Mouse (Mus musculus) embryonic facial prominence, embryonic 12.5 days (tissue): ENCODE data around the gene Cpa1. TPM values are rescaled to one million over a fixed set of nuclear protein-coding genes. Genes with fewer than 3 reads are reported as not detected.

Source experiments
- ATAC-seq: fragments of 200-750 bp; cut with Nextera tagmentation; 2 replicates; pipeline ENCODE4 v1.8.0; 2017; ENCODE audit not compliant: insufficient number of reproducible peaks, insufficient read depth, low FRiP score, low TSS enrichment
- H3K27ac ChIP-seq: fragments of 300-500 bp; sonication (generic); 2 replicates; pipeline ENCODE4 v1.5.1; 2016; ENCODE audit warnings: mild to moderate bottlenecking
- H3K27me3 ChIP-seq: fragments of 300-500 bp; sonication (generic); 2 replicates; pipeline ENCODE4 v1.6.1; 2016; ENCODE audit warnings: mild to moderate bottlenecking, moderate library complexity
- H3K36me3 ChIP-seq: fragments of 300-500 bp; sonication (generic); 2 replicates; pipeline ENCODE4 v1.6.1; 2016; ENCODE audit warnings: mild to moderate bottlenecking
- H3K4me1 ChIP-seq: fragments of 300-500 bp; sonication (generic); 2 replicates; pipeline ENCODE4 v1.6.1; 2016
- H3K4me2 ChIP-seq: fragments of 300-500 bp; sonication (generic); replicated peaks from 2 replicates; pipeline ENCODE4 v1.6.1; 2016; ENCODE audit warnings: mild to moderate bottlenecking, moderate library complexity
- H3K4me3 ChIP-seq: fragments of 300-500 bp; sonication (generic); 2 replicates; pipeline ENCODE4 v1.5.1; 2016; ENCODE audit warnings: mild to moderate bottlenecking
- H3K9ac ChIP-seq: fragments of 300-500 bp; sonication (generic); 2 replicates; pipeline ENCODE4 v1.6.1; 2016; ENCODE audit warnings: mild to moderate bottlenecking, moderate library complexity
- H3K9me3 ChIP-seq: fragments of 300-500 bp; sonication (generic); 2 replicates; pipeline ENCODE4 v1.6.1; 2016; ENCODE audit warnings: mild to moderate bottlenecking, moderate library complexity
- WGBS: fragments of 180-500 bp; shearing (Covaris S2); methylation state at CpG from one replicate; pipeline ENCODE4 v1.1.7; 2016; 5-methylcytosine and 5-hydroxymethylcytosine counted together
- polyA plus RNA-seq: library from polyadenylated mRNA; unstranded; fragments of >200 nt; fragmentation: Nextera tagmentation; extraction: Ambion mirVana; gene quantifications from 2 replicates; pipeline ENCODE4 v1.2.1, GENCODE M21; 2016

The Cpa1 gene
- polyA plus RNA-seq, 1 experiment from 2014 or later: 0.29 TPM

DNA sequence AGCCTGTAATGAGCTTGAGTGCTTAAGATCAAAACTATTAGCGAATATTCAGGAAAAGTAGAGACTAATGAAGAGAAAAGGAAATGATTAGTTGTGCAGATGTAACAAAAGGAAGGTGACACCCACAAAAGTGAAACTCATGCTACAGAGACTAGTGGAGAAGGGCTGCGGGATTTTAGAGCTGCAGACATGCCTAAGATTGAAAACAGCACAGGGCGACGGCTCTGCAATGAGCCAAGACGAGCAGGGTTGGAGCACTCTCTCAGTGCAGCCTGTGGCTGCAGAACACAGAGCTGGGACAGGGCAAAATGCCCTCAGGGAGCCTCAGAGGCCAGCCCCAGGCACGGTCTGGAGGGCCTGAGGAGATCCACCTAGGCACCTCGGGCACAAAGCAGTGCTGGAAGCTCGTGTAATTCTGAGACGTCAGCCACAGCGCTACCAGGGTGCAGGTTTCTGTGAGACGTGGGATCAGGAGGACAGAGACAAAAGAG lies 36.3 kb downstream of the Cpa1 start:
- no peak overlapping the region for H3K4me3 ChIP-seq
- peak overlapping the region; percentile 29 for H3K4me2 ChIP-seq
- no peaks in the 10 kb centered on the region for H3K9me3 ChIP-seq
- no peaks in the 10 kb centered on the region for H3K36me3 ChIP-seq
- peaks cover 68% of the 10 kb centered on the region for H3K4me1 ChIP-seq
- peak overlapping the region; percentile 98 for H3K27ac ChIP-seq
- no peaks in the 10 kb centered on the region for H3K27me3 ChIP-seq
- peak overlapping the region; percentile 46 for H3K9ac ChIP-seq
- peak; percentile 75; the same call in 1 of the 2 replicates for ATAC-seq
- WGBS: 11% methylated on average over 11 of the region's 11 CpGs

DNA sequence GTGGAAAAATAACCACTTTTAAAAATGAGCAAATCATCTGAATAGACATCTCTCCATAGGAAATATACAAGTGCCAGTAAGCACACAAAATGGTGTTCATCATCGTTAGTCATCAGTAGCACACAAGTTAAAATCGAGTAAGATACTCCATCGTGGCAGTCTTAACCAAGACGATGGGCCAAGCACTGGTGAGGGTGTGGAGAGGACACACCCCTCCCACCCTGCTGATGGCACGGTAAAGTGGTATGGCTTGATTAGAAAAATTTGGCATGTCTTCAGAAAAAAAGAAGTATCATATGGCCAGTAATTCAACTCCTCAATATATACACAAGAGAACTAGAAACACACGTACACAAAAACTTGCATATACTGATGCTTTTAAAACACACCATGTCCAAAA lies 37.5 kb downstream of the Cpa1 start:
- no peaks in the 10 kb centered on the region for H3K36me3 ChIP-seq
- no peak for ATAC-seq
- no peak overlapping the region for H3K4me3 ChIP-seq
- no peak overlapping the region for H3K27ac ChIP-seq
- peaks cover 73% of the 10 kb centered on the region for H3K4me1 ChIP-seq
- H3K9me3 ChIP-seq: no peaks in the 10 kb centered on the region
- no peaks in the 10 kb centered on the region for H3K27me3 ChIP-seq
- WGBS: 64% methylated on average over 6 of the region's 6 CpGs
- H3K9ac ChIP-seq: no peak overlapping the region
- no peak overlapping the region for H3K4me2 ChIP-seq

DNA sequence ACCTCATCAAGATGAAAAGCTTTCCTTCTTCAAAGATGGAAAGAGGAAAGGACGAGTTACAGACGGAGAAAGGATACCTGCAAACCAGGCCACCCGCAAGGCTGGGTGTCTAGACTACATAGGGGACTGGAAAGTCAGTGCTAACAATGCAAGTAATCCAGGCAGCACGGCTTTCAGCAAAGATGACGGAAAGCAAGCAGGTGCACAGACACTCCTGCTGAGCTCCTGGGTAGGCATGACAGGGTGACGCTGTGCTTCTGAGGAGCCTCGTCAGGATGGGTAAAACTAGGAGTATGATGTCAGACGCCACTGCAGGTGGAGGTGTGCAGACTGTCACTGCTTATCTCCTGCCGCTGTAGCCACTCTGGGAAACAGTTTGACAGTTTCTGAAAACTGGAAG lies 38.6 kb downstream of the Cpa1 start:
- H3K9ac ChIP-seq: no peak overlapping the region
- H3K4me1 ChIP-seq: peaks cover 71% of the 10 kb centered on the region
- no peak overlapping the region for H3K4me3 ChIP-seq
- H3K4me2 ChIP-seq: no peak overlapping the region
- ATAC-seq: no peak
- H3K36me3 ChIP-seq: no peaks in the 10 kb centered on the region
- H3K9me3 ChIP-seq: no peaks in the 10 kb centered on the region
- H3K27me3 ChIP-seq: no peaks in the 10 kb centered on the region
- WGBS: 75% methylated on average over 9 of the region's 9 CpGs
- no peak overlapping the region for H3K27ac ChIP-seq

DNA sequence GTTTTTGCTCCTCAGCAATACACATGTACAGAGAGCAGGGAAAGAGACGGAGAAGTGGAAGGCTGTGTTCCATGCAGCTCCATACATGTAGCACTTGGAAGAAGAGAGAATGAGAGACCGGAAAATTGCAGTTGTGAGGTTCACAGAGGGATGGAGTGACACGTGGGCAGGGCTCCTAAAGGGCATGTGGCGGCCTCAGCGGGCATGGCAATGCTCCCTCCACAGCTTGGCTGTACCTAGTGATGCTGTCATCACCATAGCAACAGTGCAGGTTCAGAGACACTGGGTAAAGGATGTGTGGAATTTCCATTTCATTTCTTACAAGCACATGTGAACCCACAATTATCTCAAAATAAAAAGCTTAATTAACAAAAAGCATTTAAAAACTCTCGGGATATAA lies 39.5 kb downstream of the Cpa1 start:
- H3K4me1 ChIP-seq: peaks cover 72% of the 10 kb centered on the region
- no peaks in the 10 kb centered on the region for H3K9me3 ChIP-seq
- WGBS: 76% methylated on average over 6 of the region's 6 CpGs
- H3K4me3 ChIP-seq: no peak overlapping the region
- H3K9ac ChIP-seq: no peak overlapping the region
- no peaks in the 10 kb centered on the region for H3K36me3 ChIP-seq
- no peak overlapping the region for H3K4me2 ChIP-seq
- ATAC-seq: no peak
- 0 out of 2 replicates have a peak overlapping the region, but pooled peaks have one; percentile 2 for H3K27ac ChIP-seq
- H3K27me3 ChIP-seq: no peaks in the 10 kb centered on the region

DNA sequence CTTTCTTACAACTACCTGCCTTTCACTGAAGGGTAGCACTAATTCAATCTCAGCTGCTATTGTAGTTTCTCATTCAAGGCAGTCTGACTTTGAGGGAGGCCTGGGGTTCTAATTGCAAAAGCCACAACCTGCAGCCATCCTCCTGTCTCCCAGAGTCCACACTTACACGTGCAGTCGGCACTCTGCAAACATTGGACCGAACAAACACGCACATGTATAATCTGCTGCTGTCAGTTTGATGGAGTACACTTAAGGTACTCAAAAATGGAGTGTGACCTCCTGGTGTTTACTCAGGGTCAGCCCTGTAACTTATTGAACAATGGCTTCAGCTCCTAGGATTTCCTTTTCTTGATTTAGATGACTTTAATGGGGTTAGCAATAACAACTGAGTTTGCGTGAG lies 40.5 kb downstream of the Cpa1 start:
- Histone ChIP-seq H3K27ac (peak overlapping the region; percentile 57), H3K9ac (no peak overlapping the region), H3K4me1 (peaks cover 62% of the 10 kb centered on the region), H3K4me3 (no peak overlapping the region), H3K27me3 (no peaks in the 10 kb centered on the region), H3K36me3 (no peaks in the 10 kb centered on the region), H3K9me3 (no peaks in the 10 kb centered on the region), H3K4me2 (no peak overlapping the region)
- 62% methylated on average over 5 of the region's 5 CpGs for WGBS
- no peak for ATAC-seq

DNA sequence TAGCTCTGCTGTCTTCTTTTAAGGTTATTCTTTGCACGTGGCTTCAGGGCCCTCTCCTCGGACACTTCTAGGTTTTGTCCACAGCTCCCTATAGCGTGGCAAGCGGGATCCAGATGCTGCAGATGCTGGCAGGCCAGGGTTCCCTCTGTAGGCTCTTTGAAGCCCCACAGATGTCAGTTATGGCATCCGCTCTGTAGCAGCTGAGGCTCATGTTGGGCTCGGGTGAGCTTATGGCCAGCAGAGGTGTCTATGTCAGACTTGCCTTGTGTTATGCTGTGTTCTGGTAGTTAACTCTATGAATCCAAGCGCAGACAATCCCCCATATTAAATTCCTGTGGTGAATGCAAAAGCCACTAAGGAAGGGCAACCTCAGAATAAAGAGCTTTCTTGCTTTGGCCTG lies 41.4 kb downstream of the Cpa1 start:
- no peak for ATAC-seq
- peaks cover 53% of the 10 kb centered on the region for H3K4me1 ChIP-seq
- no peaks in the 10 kb centered on the region for H3K9me3 ChIP-seq
- H3K36me3 ChIP-seq: no peaks in the 10 kb centered on the region
- H3K4me3 ChIP-seq: no peak overlapping the region
- no peak overlapping the region for H3K9ac ChIP-seq
- H3K27me3 ChIP-seq: no peaks in the 10 kb centered on the region
- peak overlapping the region; percentile 74 for H3K27ac ChIP-seq
- 52% methylated on average over 7 of the region's 7 CpGs for WGBS
- H3K4me2 ChIP-seq: no peak overlapping the region

DNA sequence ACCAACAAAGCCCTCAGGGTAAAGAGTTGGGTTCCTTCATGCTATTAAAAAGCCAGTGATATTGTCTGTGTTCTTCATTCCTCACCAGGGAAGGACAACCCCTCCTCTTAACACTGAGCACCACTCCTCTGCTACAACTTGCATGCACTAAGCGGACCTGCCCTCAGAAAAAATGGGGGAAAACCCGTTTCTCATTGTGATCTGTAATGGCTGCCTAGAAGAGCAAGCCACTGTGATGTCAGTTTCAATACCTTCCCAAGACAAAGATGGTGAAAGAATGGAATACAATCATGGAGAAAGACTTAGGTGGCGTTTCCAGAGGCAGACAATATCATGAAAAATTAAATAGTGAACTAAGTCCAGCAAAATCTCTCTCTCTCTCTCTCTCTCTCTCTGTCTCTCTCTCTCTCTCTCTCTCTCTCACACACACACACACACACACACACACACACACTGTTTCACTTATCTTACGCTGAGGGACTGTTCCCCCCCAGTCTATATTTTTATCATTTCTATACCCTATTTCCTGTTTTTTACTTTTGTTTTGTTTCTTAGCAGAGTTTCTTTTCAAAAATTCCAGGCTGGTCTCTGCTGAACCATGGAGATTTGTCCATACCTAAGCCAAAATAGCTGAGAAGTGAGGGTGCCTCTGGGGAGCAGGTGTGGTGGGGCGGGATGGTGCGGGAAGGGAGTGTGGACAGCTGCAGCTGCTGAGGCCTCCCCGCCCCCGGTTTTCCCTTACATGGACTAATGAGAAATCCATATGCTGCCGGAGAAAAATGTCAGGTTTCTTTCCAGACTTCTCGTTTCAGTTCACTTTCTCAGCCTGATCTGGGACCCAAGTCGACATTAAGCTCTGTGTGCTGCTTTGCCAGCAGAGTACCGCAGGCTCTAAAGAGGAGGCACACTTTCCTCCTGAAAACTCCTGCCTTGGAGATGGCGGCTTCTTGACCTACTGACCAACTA lies 43.2 kb downstream of the Cpa1 start:
- Histone ChIP-seq H3K4me2 (no peak overlapping the region; the same call in 1 of the 2 replicates), H3K27me3 (no peaks in the 10 kb centered on the region), H3K9me3 (no peaks in the 10 kb centered on the region), H3K36me3 (no peaks in the 10 kb centered on the region), H3K4me1 (peaks cover 39% of the 10 kb centered on the region), H3K4me3 (no peak overlapping the region), H3K27ac (peak overlapping the region; percentile 95), H3K9ac (0 out of 2 replicates have a peak overlapping the region, but pooled peaks have one; percentile 30)
- WGBS: 38% methylated on average over 13 of the region's 13 CpGs
- peak; percentile 75 for ATAC-seq

DNA sequence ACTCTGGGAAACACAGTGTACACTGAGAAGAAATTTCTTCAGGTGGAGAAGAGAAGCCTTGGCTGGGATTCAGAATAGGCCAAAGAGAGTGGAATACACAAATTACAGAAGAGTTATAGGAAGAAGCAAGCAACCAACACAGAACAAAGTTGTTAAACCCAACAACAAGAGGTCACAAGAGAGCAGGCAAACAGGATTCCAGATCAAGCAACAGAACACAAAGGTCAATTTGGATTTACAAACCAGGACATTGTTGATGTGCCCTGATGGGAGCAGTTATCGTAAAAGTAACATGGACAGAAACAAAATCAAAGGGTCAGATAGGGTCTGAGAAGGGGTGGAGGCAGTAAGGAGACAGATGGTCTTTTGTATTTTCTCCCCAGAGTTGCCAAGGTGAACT lies 45.6 kb downstream of the Cpa1 start:
- Histone ChIP-seq H3K9me3 (no peaks in the 10 kb centered on the region), H3K4me1 (peaks cover 31% of the 10 kb centered on the region), H3K4me3 (no peak overlapping the region), H3K4me2 (no peak overlapping the region), H3K27ac (no peak overlapping the region), H3K9ac (no peak overlapping the region), H3K27me3 (no peaks in the 10 kb centered on the region), H3K36me3 (no peaks in the 10 kb centered on the region)
- 63% methylated on average over 1 of the region's 1 CpGs for WGBS
- no peak for ATAC-seq

DNA sequence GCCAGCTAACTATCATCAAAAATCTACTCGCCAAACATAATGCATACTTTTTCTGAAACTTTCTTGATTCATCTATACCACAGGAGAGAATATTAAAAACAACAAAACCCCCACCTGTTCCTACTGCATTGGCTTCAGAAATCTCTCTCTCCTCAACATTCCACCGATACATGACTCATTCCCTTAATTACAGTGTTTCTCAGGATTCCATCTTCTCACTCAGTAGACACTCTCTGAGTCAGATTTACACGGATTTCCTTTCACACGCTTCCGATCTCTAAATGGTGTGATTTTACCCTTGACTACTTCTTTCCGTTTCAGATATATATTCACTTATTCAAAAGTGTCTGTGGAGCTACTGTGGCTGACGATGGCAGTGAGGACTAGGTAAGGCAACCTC lies 48.2 kb downstream of the Cpa1 start:
- Histone ChIP-seq H3K27ac (no peak overlapping the region), H3K4me2 (no peak overlapping the region), H3K4me3 (no peak overlapping the region), H3K9me3 (no peaks in the 10 kb centered on the region), H3K36me3 (no peaks in the 10 kb centered on the region), H3K27me3 (no peaks in the 10 kb centered on the region), H3K4me1 (peaks cover 13% of the 10 kb centered on the region), H3K9ac (no peak overlapping the region)
- whole genome bisulfite sequencing: 86% methylated on average over 7 of the region's 7 CpGs
- ATAC-seq: no peak

DNA sequence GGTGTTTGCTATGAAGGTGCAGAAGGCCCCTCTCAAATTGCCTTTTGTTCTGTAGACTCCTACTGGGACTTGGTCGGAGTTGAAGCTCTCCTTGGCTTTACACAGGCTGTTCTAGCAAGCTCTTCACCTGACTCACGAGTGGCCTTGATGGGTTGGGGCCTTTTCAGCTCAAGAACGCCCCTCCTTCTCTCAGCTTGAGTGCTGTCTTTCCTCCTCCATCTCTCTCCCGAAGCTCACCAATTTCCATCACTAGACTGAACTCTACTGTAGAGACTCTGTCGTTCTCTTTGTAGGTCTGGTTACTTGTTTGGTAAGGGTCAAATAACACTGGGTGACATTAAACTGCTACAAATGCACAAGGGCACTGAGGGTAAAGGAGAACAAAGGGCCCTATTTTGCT lies 53.8 kb downstream of the Cpa1 start:
- H3K36me3 ChIP-seq: no peaks in the 10 kb centered on the region
- WGBS: 69% methylated on average over 5 of the region's 5 CpGs
- no peaks in the 10 kb centered on the region for H3K27me3 ChIP-seq
- no peaks in the 10 kb centered on the region for H3K9me3 ChIP-seq
- peak overlapping the region; percentile 52 for H3K9ac ChIP-seq
- no peak for ATAC-seq
- H3K27ac ChIP-seq: peak overlapping the region; percentile 84
- H3K4me2 ChIP-seq: peak overlapping the region; percentile 49
- peaks cover 9% of the 10 kb centered on the region for H3K4me1 ChIP-seq
- H3K4me3 ChIP-seq: peak overlapping the region; percentile 50

DNA sequence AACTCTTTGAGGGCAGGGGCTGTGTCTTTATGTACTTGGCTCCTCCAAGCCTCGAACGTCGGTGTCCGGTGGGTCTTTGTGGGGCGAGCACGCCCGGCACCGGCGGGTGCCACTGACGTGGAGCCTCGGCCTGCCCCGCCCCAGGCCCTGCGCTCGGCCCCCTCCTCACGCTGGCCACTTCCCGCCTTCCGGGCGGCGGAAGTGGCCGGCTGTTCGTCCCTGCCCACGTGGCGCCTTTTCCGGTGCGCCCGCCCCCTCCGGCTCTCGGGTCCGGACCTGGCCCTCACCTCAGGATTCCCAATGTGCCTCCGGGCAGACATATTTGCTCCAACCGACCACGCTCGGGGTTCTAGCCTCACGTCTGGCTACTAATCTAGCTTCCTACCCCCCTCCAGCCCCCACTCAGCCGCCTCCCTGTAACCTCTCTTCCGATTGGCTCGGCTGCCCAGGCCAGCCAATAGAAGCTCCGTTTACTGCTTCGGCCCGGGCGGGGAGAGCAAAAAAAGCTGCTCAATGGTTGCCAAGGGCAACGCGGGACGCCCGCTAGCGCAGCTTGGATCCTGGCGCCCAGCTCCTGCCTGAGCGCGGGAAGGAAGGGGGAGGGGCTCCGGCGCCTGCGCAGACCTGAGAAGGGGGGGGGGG lies 54.5 kb downstream of the Cpa1 start, which contains the start of gene Cep41:
Gene Cep41, minus strand, starts transcription at position 400 of the 642 bp plus-strand sequence.
- H3K4me3 ChIP-seq: peak within 1 kb of the TSS; percentile 50

More for the DNA sequence above, 54.5 kb downstream of the Cpa1 start, which contains the start of gene Cep41:
- under 1% methylated on average over 51 of the region's 52 CpGs for WGBS
- H3K4me2 ChIP-seq: peak within 1 kb of the TSS; percentile 49
- peak within 1 kb of the TSS; percentile 52 for H3K9ac ChIP-seq
- peaks cover 10% of the 10 kb centered on the region for H3K4me1 ChIP-seq
- no peaks in the 10 kb centered on the region for H3K27me3 ChIP-seq
- peak; percentile 96 for ATAC-seq
- H3K27ac ChIP-seq: peak within 1 kb of the TSS; percentile 84
- H3K9me3 ChIP-seq: no peaks in the 10 kb centered on the region
- no peaks in the 10 kb centered on the region for H3K36me3 ChIP-seq
